Mouse (Mus musculus) lung, adult 2 months (tissue): ENCODE measurements around the gene Apobec3.
"Not testable (repeated sequence)": the region's sequence is repeated elsewhere in the genome, so short reads cannot be mapped to it uniquely, and the experiment has no call there.

ENCODE experiments used
- CTCF ChIP-seq: fragments of 200-500 bp; IDR thresholded peaks from 2 replicates; pipeline ENCODE4 v1.5.1; 2011; ENCODE audit warnings: mild to moderate bottlenecking, low read length, control low read depth; ENCODE audit not compliant: insufficient read depth
- POLR2A ChIP-seq: fragments of 200-500 bp; IDR thresholded peaks from 2 replicates; pipeline ENCODE4 v1.6.1; 2011; ENCODE audit warnings: low read depth, mild to moderate bottlenecking, control low read depth, low read length, borderline replicate concordance; ENCODE audit errors: extremely low read depth

DNA sequence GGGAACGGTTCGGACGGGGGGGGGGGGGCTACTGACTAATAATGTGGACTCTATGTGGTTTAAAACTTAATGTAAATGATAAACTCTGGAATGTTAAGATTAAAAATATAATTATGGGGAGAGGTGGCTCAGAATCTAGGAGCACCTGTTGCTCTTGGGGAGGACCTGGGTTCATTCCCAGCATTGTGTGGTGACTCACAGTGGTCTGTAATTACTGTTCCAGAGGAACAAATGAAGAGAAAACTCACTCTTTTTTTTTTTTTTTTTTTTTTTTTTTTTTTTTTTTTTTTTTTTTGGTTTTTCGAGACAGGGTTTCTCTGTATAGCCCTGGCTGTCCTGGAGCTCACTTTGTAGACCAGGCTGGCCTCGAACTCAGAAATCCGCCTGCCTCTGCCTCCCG is 48.0 kb downstream of the Apobec3 start:
- not testable (repeated sequence) for TF ChIP-seq POLR2A, CTCF
